Mouse (Mus musculus) C2C12 (cell line): Measurements from ENCODE around the gene Slc17a7. TPM values are rescaled to one million over a fixed set of nuclear protein-coding genes. Genes with fewer than 3 reads are reported as not detected.

Source experiments
- H3K27me3 ChIP-seq: one replicate; pipeline ENCODE4 v1.6.1; 2011; ENCODE audit not compliant: control insufficient read depth, insufficient read depth, insufficient read length
- H3K36me3 ChIP-seq: one replicate; pipeline ENCODE4 v1.6.1; 2011; ENCODE audit not compliant: control insufficient read depth, insufficient read depth
- H3K4me3 ChIP-seq: one replicate; pipeline ENCODE4 v1.5.1; 2011; ENCODE audit warnings: mild to moderate bottlenecking, control low read depth; ENCODE audit not compliant: poor library complexity, insufficient read depth, severe bottlenecking
- H3K79me2 ChIP-seq: one replicate; pipeline ENCODE4 v1.6.1; 2011; ENCODE audit not compliant: control insufficient read depth, insufficient read depth
- H3K79me3 ChIP-seq: one replicate; pipeline ENCODE4 v1.6.1; 2011; ENCODE audit warnings: low read depth, control low read depth
- H3ac ChIP-seq: one replicate; pipeline ENCODE3; 2011; ENCODE audit warnings: low read depth; ENCODE audit not compliant: control insufficient read depth, insufficient read length
- CEBPB ChIP-seq: IDR thresholded peaks from one replicate; pipeline ENCODE4 v1.6.1; 2011; ENCODE audit warnings: low read depth, mild to moderate bottlenecking, control low read depth, moderate library complexity
- CTCF ChIP-seq: IDR thresholded peaks from one replicate; pipeline ENCODE4 v1.5.1; 2011; ENCODE audit not compliant: control insufficient read depth, insufficient read depth, insufficient read length
- FOSL1 ChIP-seq: IDR thresholded peaks from one replicate; pipeline ENCODE4 v1.8.0; 2011; ENCODE audit warnings: mild to moderate bottlenecking, low read length; ENCODE audit not compliant: poor library complexity, insufficient read depth, severe bottlenecking
- MAX ChIP-seq: IDR thresholded peaks from one replicate; pipeline ENCODE4 v1.6.1; 2011; ENCODE audit warnings: mild to moderate bottlenecking, control low read depth
- MYOD1 ChIP-seq: IDR thresholded peaks from one replicate; pipeline ENCODE4 v1.6.1; 2011; ENCODE audit warnings: low read depth; ENCODE audit not compliant: control insufficient read depth, insufficient read length
- MYOG ChIP-seq: IDR thresholded peaks from one replicate; pipeline ENCODE4 v1.6.1; 2011; ENCODE audit not compliant: control insufficient read depth, insufficient read length; ENCODE audit errors: extremely low read depth
- USF1 ChIP-seq: IDR thresholded peaks from one replicate; pipeline ENCODE4 v1.6.1; 2011; ENCODE audit warnings: low read depth, mild to moderate bottlenecking, control low read depth, moderate library complexity
- polyA plus RNA-seq: library from polyadenylated mRNA; unstranded; fragments of >200 nt; fragmentation: generic; extraction: Trizol; gene quantifications from one replicate; pipeline ENCODE4 v1.2.1, GENCODE M21; 2012; ENCODE audit warnings: missing spikeins

Slc17a7 gene
- polyA plus RNA-seq, 1 experiment = 0.14 TPM

- Histone ChIP-seq H3K79me3 (peaks cover 54% of the 10 kb centered on the region), H3K79me2 (peaks cover 65% of the 10 kb centered on the region), H3K27me3 (no peaks in the 10 kb centered on the region), H3K4me3 (peak overlapping the region; percentile 95), H3K36me3 (peaks cover 61% of the 10 kb centered on the region), H3ac (peak overlapping the region; percentile 99)
- TF ChIP-seq CEBPB (no peak), CTCF (no peak), USF1 (no peak), MYOG (no peak), MAX (no peak), FOSL1 (no peak)
Observed at GRCm38 (mm10) chr7:45126147-45126843, 37.5 kb upstream of the Slc17a7 start.

GRCm38 (mm10) chr7:45126844-45127699 is 36.7 kb upstream of the Slc17a7 start:
- Histone ChIP-seq H3K79me3 (peaks cover 48% of the 10 kb centered on the region), H3K4me3 (peak overlapping the region; percentile 95), H3K27me3 (no peaks in the 10 kb centered on the region), H3K79me2 (peaks cover 57% of the 10 kb centered on the region), H3K36me3 (peaks cover 54% of the 10 kb centered on the region), H3ac (peak overlapping the region; percentile 99)
- TF ChIP-seq CEBPB (no peak), CTCF (no peak), USF1 (no peak), MAX (no peak), MYOD1 (no peak), MYOG (no peak), FOSL1 (no peak)

GRCm38 (mm10) chr7:45127700-45128224 is 36.0 kb upstream of the Slc17a7 start:
- Histone ChIP-seq H3ac (peak overlapping the region; percentile 99), H3K27me3 (no peaks in the 10 kb centered on the region), H3K79me3 (peaks cover 43% of the 10 kb centered on the region), H3K79me2 (peaks cover 51% of the 10 kb centered on the region), H3K36me3 (peaks cover 47% of the 10 kb centered on the region), H3K4me3 (peak overlapping the region; percentile 95)
- TF ChIP-seq MAX (peak; percentile 41), MYOG (no peak), USF1 (no peak), FOSL1 (no peak)

- H3K4me3 ChIP-seq = peak within 1 kb of the TSS; percentile 95
- H3K79me3 ChIP-seq = peaks cover 33% of the 10 kb centered on the region
- H3ac ChIP-seq = peak within 1 kb of the TSS; percentile 99
- TF ChIP-seq MYOG (no peak), CTCF (peak; percentile 75), CEBPB (no peak), MAX (peak; percentile 96), USF1 (peak; percentile 89), MYOD1 (no peak), FOSL1 (no peak)
- H3K27me3 ChIP-seq = no peaks in the 10 kb centered on the region
- peaks cover 41% of the 10 kb centered on the region for H3K79me2 ChIP-seq
- peaks cover 37% of the 10 kb centered on the region for H3K36me3 ChIP-seq
Observed at GRCm38 (mm10) chr7:45128624-45129246, 35.0 kb upstream of the Slc17a7 start, which contains the start of gene Rpl13a. Gene Rpl13a, minus strand, starts transcription at chr7:45128761.

GRCm38 (mm10) chr7:45129318-45129717 is 34.4 kb upstream of the Slc17a7 start:
- TF ChIP-seq MYOG = no peak
- peak; percentile 44 for TF ChIP-seq CEBPB
- H3K79me2 ChIP-seq = peaks cover 36% of the 10 kb centered on the region
- peaks cover 37% of the 10 kb centered on the region for H3K36me3 ChIP-seq

More at GRCm38 (mm10) chr7:45129318-45129717, 34.4 kb upstream of the Slc17a7 start:
- Histone ChIP-seq H3K4me3 (peak overlapping the region; percentile 95), H3K27me3 (no peaks in the 10 kb centered on the region), H3ac (peak overlapping the region; percentile 68), H3K79me3 (peaks cover 29% of the 10 kb centered on the region)
